Mouse (Mus musculus) embryonic facial prominence, embryonic 14.5 days (tissue): ENCODE results near the gene Nfe2. TPM values are rescaled to one million over a fixed set of nuclear protein-coding genes. Genes with fewer than 3 reads are reported as not detected.
"Not testable (repeated sequence)": the region's sequence is repeated elsewhere in the genome, so short reads cannot be mapped to it uniquely, and the experiment has no call there.

Experiments
- ATAC-seq: fragments of 200-750 bp; cut with Nextera tagmentation; 2 replicates; pipeline ENCODE4 v1.8.0; 2017; ENCODE audit warnings: low read depth, moderate number of reproducible peaks, moderate TSS enrichment
- DNase-seq: peaks from one replicate; pipeline ENCODE4 v3.0.0-alpha.2; 2015; ENCODE audit warnings: low spot score
- H3K27ac ChIP-seq: fragments of 300-500 bp; sonication (generic); replicated peaks from 2 replicates; pipeline ENCODE4 v1.5.1; 2014; ENCODE audit warnings: low read depth, mild to moderate bottlenecking, low read length, moderate library complexity
- H3K27me3 ChIP-seq: fragments of 300-500 bp; sonication (generic); replicated peaks from 2 replicates; pipeline ENCODE4 v1.6.1; 2014; ENCODE audit warnings: low read length; ENCODE audit not compliant: control insufficient read depth, insufficient read depth
- H3K36me3 ChIP-seq: fragments of 300-500 bp; sonication (generic); 2 replicates; pipeline ENCODE4 v1.6.1; 2014; ENCODE audit warnings: low read length, mixed read lengths; ENCODE audit not compliant: control insufficient read depth, insufficient read depth
- H3K4me1 ChIP-seq: fragments of 300-500 bp; sonication (generic); 2 replicates; pipeline ENCODE4 v1.6.1; 2014; ENCODE audit warnings: antibody characterized with exemption, low read length; ENCODE audit not compliant: control insufficient read depth, insufficient read depth
- H3K4me2 ChIP-seq: fragments of 300-500 bp; sonication (generic); 2 replicates; pipeline ENCODE4 v1.6.1; 2014; ENCODE audit warnings: low read depth, mild to moderate bottlenecking, low read length, moderate library complexity, mixed read lengths
- H3K4me3 ChIP-seq: fragments of 300-500 bp; sonication (generic); 2 replicates; pipeline ENCODE4 v1.5.1; 2014; ENCODE audit warnings: low read depth, mild to moderate bottlenecking, low read length
- H3K9ac ChIP-seq: fragments of 300-500 bp; sonication (generic); 2 replicates; pipeline ENCODE4 v1.6.1; 2014; ENCODE audit warnings: low read depth, mild to moderate bottlenecking, low read length, moderate library complexity, mixed read lengths
- H3K9me3 ChIP-seq: fragments of 300-500 bp; sonication (generic); 2 replicates; pipeline ENCODE4 v1.6.1; 2016; ENCODE audit warnings: low read length; ENCODE audit not compliant: control insufficient read depth
- WGBS: fragments of 180-500 bp; shearing (Covaris S2); extraction: QIAGEN DNeasy Blood & Tissue Kit; methylation state at CpG from one replicate; pipeline ENCODE4 v1.1.7; 2014; 5-methylcytosine and 5-hydroxymethylcytosine counted together
- polyA plus RNA-seq: library from polyadenylated mRNA; unstranded; fragments of >200 nt; fragmentation: Nextera tagmentation; extraction: Ambion mirVana; gene quantifications from 2 replicates; pipeline ENCODE4 v1.2.1, GENCODE M21; 2014

Gene Nfe2
- polyA plus RNA-seq, 1 experiment from 2014 or later, result 2.5 TPM

- DNase-seq, H3K27me3 ChIP-seq, H3K9me3 ChIP-seq, ATAC-seq: not testable (repeated sequence)
- Histone ChIP-seq H3K36me3 (peaks cover 50% of the 10 kb centered on the region), H3K4me3 (peak overlapping the region; percentile 79), H3K9ac (peak overlapping the region; percentile 92), H3K4me1 (peaks cover 23% of the 10 kb centered on the region), H3K27ac (peak overlapping the region; percentile 97), H3K4me2 (peak overlapping the region; percentile 87)
- WGBS, result 8% methylated on average over 12 of the region's 12 CpGs
Observed at GRCm38 (mm10) chr15:103241071-103242018, 16.9 kb downstream of the Nfe2 start.

- Histone ChIP-seq H3K4me3 (peak within 1 kb of the TSS; percentile 79), H3K9ac (peak within 1 kb of the TSS; percentile 92), H3K36me3 (peaks cover 50% of the 10 kb centered on the region), H3K27ac (peak within 1 kb of the TSS; percentile 97), H3K4me2 (peak within 1 kb of the TSS; percentile 87), H3K9me3 (no peaks in the 10 kb centered on the region), H3K27me3 (no peaks in the 10 kb centered on the region), H3K4me1 (peaks cover 23% of the 10 kb centered on the region)
- ATAC-seq, result peak; percentile 90
- WGBS, result under 1% methylated on average over 47 of the region's 47 CpGs
- DNase-seq, result peak; percentile 100
Observed at GRCm38 (mm10) chr15:103240160-103241028, 17.8 kb downstream of the Nfe2 start, which contains the start of gene Hnrnpa1. TSS of gene Hnrnpa1 (plus strand) at chr15:103240432.

- WGBS, result 0% methylated on average over 39 of the region's 39 CpGs
- peak within 1 kb of the TSS; percentile 92 for H3K9ac ChIP-seq
Observed at GRCm38 (mm10) chr15:103239685-103240159, 18.5 kb downstream of the Nfe2 start, which contains the start of gene Cbx5. TSS of gene Cbx5 (minus strand) at chr15:103239816.

GRCm38 (mm10) chr15:103239130-103239684, 19.0 kb downstream of the Nfe2 start:
- H3K9me3 ChIP-seq, result no peaks in the 10 kb centered on the region
- H3K36me3 ChIP-seq, result peaks cover 53% of the 10 kb centered on the region
- peak overlapping the region; percentile 63 for H3K4me2 ChIP-seq
- H3K4me1 ChIP-seq, result peaks cover 23% of the 10 kb centered on the region
- peak overlapping the region; percentile 97 for H3K27ac ChIP-seq
- peak; percentile 100 for DNase-seq
- peak; percentile 93 for ATAC-seq
- H3K27me3 ChIP-seq, result no peaks in the 10 kb centered on the region
- peak overlapping the region; percentile 79 for H3K4me3 ChIP-seq
- 0% methylated on average over 19 of the region's 26 CpGs for WGBS
- peak overlapping the region; percentile 92 for H3K9ac ChIP-seq

More at GRCm38 (mm10) chr15:103239685-103240159, 18.5 kb downstream of the Nfe2 start, which contains the start of gene Cbx5:
- Histone ChIP-seq H3K36me3 (peaks cover 50% of the 10 kb centered on the region), H3K4me3 (peak within 1 kb of the TSS; percentile 79), H3K27ac (peak within 1 kb of the TSS; percentile 97), H3K4me2 (peak within 1 kb of the TSS; percentile 87), H3K4me1 (peaks cover 23% of the 10 kb centered on the region), H3K27me3 (no peaks in the 10 kb centered on the region), H3K9me3 (no peaks in the 10 kb centered on the region)
- DNase-seq (peak; percentile 99), ATAC-seq (peak; percentile 94)

- 95% methylated on average over 7 of the region's 7 CpGs for WGBS
- no peak overlapping the region for H3K9ac ChIP-seq
- no peaks in the 10 kb centered on the region for H3K27me3 ChIP-seq
- H3K27ac ChIP-seq, result no peak overlapping the region
- no peak overlapping the region for H3K4me2 ChIP-seq
- H3K4me3 ChIP-seq, result no peak overlapping the region
- DNase-seq (no peak), ATAC-seq (no peak)
- no peaks in the 10 kb centered on the region for H3K9me3 ChIP-seq
- H3K36me3 ChIP-seq, result peaks cover 35% of the 10 kb centered on the region
- H3K4me1 ChIP-seq, result peaks cover 11% of the 10 kb centered on the region; the same call in 1 of the 2 replicates
Observed at GRCm38 (mm10) chr15:103237295-103237694, 20.9 kb downstream of the Nfe2 start.

- no peak for DNase-seq
- 86% methylated on average over 2 of the region's 2 CpGs for WGBS
- Histone ChIP-seq H3K9me3 (no peaks in the 10 kb centered on the region), H3K27me3 (no peaks in the 10 kb centered on the region), H3K4me2 (no peak overlapping the region), H3K9ac (0 out of 2 replicates have a peak overlapping the region, but pooled peaks have one; percentile 14), H3K27ac (no peak overlapping the region), H3K4me1 (peaks cover 3% of the 10 kb centered on the region), H3K4me3 (no peak overlapping the region), H3K36me3 (peaks cover 20% of the 10 kb centered on the region; the same call in 1 of the 2 replicates)
- ATAC-seq, result no peak
Observed at GRCm38 (mm10) chr15:103233119-103233518, 25.1 kb downstream of the Nfe2 start.

- Histone ChIP-seq H3K4me3 (no peak overlapping the region), H3K4me2 (no peak overlapping the region), H3K27me3 (no peaks in the 10 kb centered on the region), H3K27ac (0 out of 2 replicates have a peak overlapping the region, but pooled peaks have one; percentile 21), H3K9ac (no peak overlapping the region), H3K36me3 (no peaks in the 10 kb centered on the region), H3K9me3 (no peaks in the 10 kb centered on the region), H3K4me1 (peaks cover 10% of the 10 kb centered on the region)
- peak; percentile 65 for DNase-seq
- WGBS, result 65% methylated on average over 2 of the region's 2 CpGs
- ATAC-seq, result peak; percentile 44; the same call in 1 of the 2 replicates
Observed at GRCm38 (mm10) chr15:103228904-103229303, 29.3 kb downstream of the Nfe2 start.
